Mouse (Mus musculus) liver, embryonic 14.5 days (tissue): ENCODE measurements at regions not wholly inside any gene's neighbourhood (a gene's known extent, or its start where the extent isn't known, plus 50 kb on each side); places are given as distances from the start of the nearest gene placed in this dataset.

Experiments
- ATAC-seq: fragments of 200-750 bp; cut with Nextera tagmentation; 2 replicates; pipeline ENCODE4 v1.8.0; 2017; ENCODE audit warnings: moderate number of reproducible peaks, mild to moderate bottlenecking, moderate library complexity; ENCODE audit not compliant: insufficient read depth
- DNase-seq, 3 experiments: peaks; one replicate each; pipeline ENCODE4 v3.0.0-alpha.2; 2012 to 2013; ENCODE audit warnings: low read depth in 3 of 3, low spot score in 3 of 3
- H3K27ac ChIP-seq: fragments of 300-500 bp; sonication (generic); 2 replicates; pipeline ENCODE4 v1.5.1; 2014; ENCODE audit warnings: moderate library complexity, mild to moderate bottlenecking, control low read depth, inconsistent platforms
- H3K27me3 ChIP-seq: fragments of 300-500 bp; sonication (generic); 2 replicates; pipeline ENCODE4 v1.6.1; 2014; ENCODE audit warnings: mild to moderate bottlenecking, low read length, moderate library complexity; ENCODE audit not compliant: control insufficient read depth, insufficient read depth
- H3K36me3 ChIP-seq: fragments of 300-500 bp; sonication (generic); replicated peaks from 2 replicates; pipeline ENCODE4 v1.6.1; 2014; ENCODE audit warnings: low read depth; ENCODE audit not compliant: control insufficient read depth, insufficient read depth
- H3K4me1 ChIP-seq, 2 experiments: fragments of 200-500 bp in 1 of 2; fragments of 300-500 bp in 1 of 2; sonication (generic) in 1 of 2; replicated peaks; 2 replicates each; pipeline ENCODE4 v1.6.1; 2012 to 2014; ENCODE audit warnings: antibody characterized with exemption in 1 of 2, inconsistent platforms in 1 of 2, low read length in 1 of 2; ENCODE audit not compliant: control insufficient read depth in 2 of 2, insufficient read depth in 2 of 2
- H3K4me2 ChIP-seq: fragments of 300-500 bp; sonication (generic); 2 replicates; pipeline ENCODE4 v1.6.1; 2014; ENCODE audit warnings: low read depth, mild to moderate bottlenecking, control low read depth, moderate library complexity
- H3K4me3 ChIP-seq, 2 experiments: fragments of 200-500 bp in 1 of 2; fragments of 300-500 bp in 1 of 2; sonication (generic) in 1 of 2; 2 replicates each; pipeline ENCODE4 v1.5.1; 2012 to 2014; ENCODE audit warnings: low read depth in 2 of 2, low read length in 2 of 2, mild to moderate bottlenecking in 2 of 2, control low read depth in 1 of 2, inconsistent platforms in 1 of 2, moderate library complexity in 1 of 2; ENCODE audit not compliant: insufficient read depth in 1 of 2
- H3K9ac ChIP-seq: fragments of 300-500 bp; sonication (generic); replicated peaks from 2 replicates; pipeline ENCODE4 v1.6.1; 2014; ENCODE audit warnings: mild to moderate bottlenecking, control low read depth, moderate library complexity
- H3K9me3 ChIP-seq: fragments of 300-500 bp; sonication (generic); 2 replicates; pipeline ENCODE4 v1.6.1; 2016; ENCODE audit warnings: low read length, mixed read lengths; ENCODE audit not compliant: control insufficient read depth
- CTCF ChIP-seq: IDR thresholded peaks from 2 replicates; pipeline ENCODE4 v1.5.1; 2016; ENCODE audit warnings: antibody characterized with exemption, low read depth, control low read depth
- EP300 ChIP-seq: IDR thresholded peaks from 2 replicates; pipeline ENCODE4 v1.6.1; 2016; ENCODE audit warnings: antibody characterized with exemption, low read depth
- WGBS: fragments of 180-500 bp; shearing (Covaris S2); extraction: QIAGEN DNeasy Blood & Tissue Kit; methylation state at CpG from one replicate; pipeline ENCODE4 v1.1.7; 2014; ENCODE audit not compliant: insufficient replicate concordance; 5-methylcytosine and 5-hydroxymethylcytosine counted together

- H3K36me3 ChIP-seq, result no peaks in the 10 kb centered on the region
- ATAC-seq, result no peak
- H3K9me3 ChIP-seq, result no peaks in the 10 kb centered on the region
Observed at GRCm38 (mm10) chr19:51102411-51102810, 424.0 kb upstream of the Sorcs1 start.

DNA sequence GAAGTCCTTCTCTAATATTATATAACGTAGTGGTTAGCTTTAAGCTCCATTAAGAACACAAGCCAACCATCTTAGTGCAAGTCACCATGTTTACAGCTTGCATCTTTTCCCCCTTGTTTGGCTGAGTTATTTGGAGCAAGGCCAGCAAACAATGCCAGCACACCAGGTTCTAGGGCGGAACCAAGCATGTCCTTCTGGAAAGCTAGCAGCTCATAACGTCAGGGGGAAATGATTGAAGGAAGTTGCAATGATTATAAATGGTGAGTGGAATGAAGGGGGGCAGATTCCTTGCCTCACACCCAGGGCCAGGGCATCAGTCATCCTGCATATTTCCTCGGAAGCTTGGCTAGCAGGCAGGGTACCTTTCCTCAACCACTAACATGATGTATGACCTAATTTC lies 396.3 kb upstream of the Sorcs1 start:
- no peak for DNase-seq
- Histone ChIP-seq H3K27ac (no peak overlapping the region), H3K4me2 (no peak overlapping the region), H3K36me3 (no peaks in the 10 kb centered on the region), H3K9me3 (no peaks in the 10 kb centered on the region), H3K4me3 (no peak overlapping the region), H3K27me3 (no peaks in the 10 kb centered on the region), H3K4me1 (no peaks in the 10 kb centered on the region), H3K9ac (no peak overlapping the region)
- WGBS, result 56% methylated on average over 4 of the region's 4 CpGs
- no peak for ATAC-seq
- TF ChIP-seq EP300, result no peak
- no peak for TF ChIP-seq CTCF

More at GRCm38 (mm10) chr19:51102411-51102810, 424.0 kb upstream of the Sorcs1 start:
- no peaks in the 10 kb centered on the region for H3K4me1 ChIP-seq
- H3K9ac ChIP-seq, result no peak overlapping the region
- H3K27me3 ChIP-seq, result no peaks in the 10 kb centered on the region
- TF ChIP-seq CTCF, result no peak
- WGBS, result 47% methylated on average over 3 of the region's 3 CpGs
- no peak overlapping the region for H3K4me2 ChIP-seq
- no peak overlapping the region for H3K27ac ChIP-seq
- DNase-seq, result no peak
- no peak overlapping the region for H3K4me3 ChIP-seq

DNA sequence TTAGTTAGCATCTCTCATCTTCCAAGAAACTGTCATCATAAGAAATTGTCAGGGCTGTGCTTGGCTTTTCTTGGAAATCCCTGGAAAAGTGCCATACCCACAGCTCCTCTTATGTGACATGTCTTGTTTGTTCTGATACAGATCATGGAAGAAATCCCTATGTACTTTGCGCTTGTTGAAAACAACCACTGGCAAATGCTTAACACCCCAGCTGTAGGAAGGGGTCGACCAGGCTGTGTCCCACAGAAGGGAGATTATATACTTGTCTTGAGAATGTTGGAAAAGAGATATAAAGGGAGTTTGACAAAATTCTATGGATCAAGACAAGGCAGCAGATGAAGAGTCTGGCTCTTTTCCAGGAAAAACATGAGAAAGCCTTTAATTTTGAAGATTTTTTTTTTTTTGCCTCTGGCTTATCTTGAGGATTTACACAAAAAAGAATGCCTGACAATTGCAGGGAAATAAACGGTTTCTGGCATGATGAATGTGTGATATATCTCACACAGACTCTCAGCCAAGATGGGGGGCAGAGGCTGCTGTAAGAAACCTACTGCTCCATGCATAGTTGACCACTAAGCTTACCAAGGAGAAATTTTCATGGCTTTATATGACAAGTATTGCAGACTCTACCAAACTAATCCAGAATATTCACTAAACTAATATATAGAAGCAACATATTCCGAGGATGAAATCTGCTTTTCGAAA lies 381.7 kb upstream of the Sorcs1 start:
- no peak for DNase-seq
- no peak for TF ChIP-seq CTCF
- TF ChIP-seq EP300, result no peak
- WGBS, result 54% methylated on average over 5 of the region's 5 CpGs

DNA sequence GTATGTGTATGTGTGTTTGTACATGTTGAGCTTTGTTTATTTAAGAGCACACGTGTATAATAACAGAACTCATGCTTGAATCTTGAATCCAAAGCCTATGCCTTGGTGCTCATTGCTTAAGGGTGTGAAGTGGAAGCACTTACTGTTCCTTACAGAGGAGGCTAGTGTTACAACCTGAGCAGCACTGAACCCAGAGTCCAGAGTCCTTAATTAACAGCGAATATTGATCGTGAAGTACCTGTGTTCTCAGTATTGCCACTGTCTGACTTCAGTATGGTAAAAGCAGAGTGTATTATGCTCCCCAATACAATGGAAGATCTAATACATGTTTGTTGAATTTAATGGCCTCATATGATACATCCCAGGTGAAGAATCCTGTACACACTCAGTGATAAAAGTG lies 365.1 kb upstream of the Sorcs1 start:
- no peak for TF ChIP-seq CTCF
- no peak for TF ChIP-seq EP300
- Histone ChIP-seq H3K9me3 (no peaks in the 10 kb centered on the region), H3K36me3 (no peaks in the 10 kb centered on the region), H3K4me3 (no peak overlapping the region), H3K27ac (no peak overlapping the region), H3K9ac (no peak overlapping the region), H3K4me2 (no peak overlapping the region), H3K4me1 (no peaks in the 10 kb centered on the region), H3K27me3 (no peaks in the 10 kb centered on the region)
- DNase-seq (no peak), ATAC-seq (no peak)
- WGBS, result 61% methylated on average over 3 of the region's 3 CpGs

More for the DNA sequence above, 381.7 kb upstream of the Sorcs1 start:
- Histone ChIP-seq H3K27me3 (no peaks in the 10 kb centered on the region), H3K4me3 (no peak overlapping the region), H3K4me1 (no peaks in the 10 kb centered on the region), H3K9me3 (no peaks in the 10 kb centered on the region), H3K36me3 (no peaks in the 10 kb centered on the region), H3K27ac (no peak overlapping the region), H3K4me2 (no peak overlapping the region), H3K9ac (no peak overlapping the region)
- ATAC-seq, result no peak

DNA sequence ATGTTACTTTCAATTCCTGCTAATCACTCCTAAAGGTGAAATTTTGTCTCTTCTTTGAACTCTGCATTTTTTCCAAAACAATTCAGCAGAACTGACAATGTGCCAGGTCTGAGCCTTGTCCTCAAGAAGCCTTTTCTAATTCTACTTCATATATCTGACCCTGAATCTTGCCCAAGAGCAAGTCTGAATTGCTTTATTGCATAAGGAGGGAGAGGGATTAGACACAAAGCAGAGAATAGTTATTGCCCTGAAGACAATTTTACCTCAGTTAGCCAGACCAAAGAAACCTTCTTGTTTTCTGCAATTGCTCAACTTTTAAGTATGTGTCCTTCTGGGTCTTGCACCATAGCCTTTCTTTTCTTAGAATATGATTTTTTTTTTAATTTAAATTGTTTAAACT lies 316.0 kb upstream of the Sorcs1 start:
- H3K4me3 ChIP-seq, result no peak overlapping the region
- H3K36me3 ChIP-seq, result no peaks in the 10 kb centered on the region
- H3K4me1 ChIP-seq, result no peaks in the 10 kb centered on the region
- H3K27ac ChIP-seq, result no peak overlapping the region
- H3K9ac ChIP-seq, result no peak overlapping the region
- H3K9me3 ChIP-seq, result no peaks in the 10 kb centered on the region
- ATAC-seq (no peak), DNase-seq (no peak)
- H3K27me3 ChIP-seq, result no peaks in the 10 kb centered on the region
- H3K4me2 ChIP-seq, result no peak overlapping the region
- TF ChIP-seq CTCF (no peak), EP300 (no peak)
